Mouse (Mus musculus) layer of hippocampus, postnatal 10 days (tissue): ENCODE results near the gene Camk2b. TPM values are rescaled to one million over a fixed set of nuclear protein-coding genes. Genes with fewer than 3 reads are reported as not detected.
A peak's percentile ranks its signal among the peaks of the same experiment; 100 is the strongest.
"Not testable (repeated sequence)": the region's sequence is repeated elsewhere in the genome, so short reads cannot be mapped to it uniquely, and the experiment has no call there.

Experiments
- DNase-seq, 2 experiments: peaks; one replicate each; pipeline ENCODE4 v3.0.0; 2021; ENCODE audit warnings: low spot score in 2 of 2
- total RNA-seq, 2 experiments: library from RNA; stranded (reverse); gene quantifications; 2 replicates each; pipeline ENCODE4 v1.2.3; 2021

Gene Camk2b
- total RNA-seq, 2 experiments from 2014 or later = 808 to 852 TPM

GRCm38 (mm10) chr11:6016797-6017395 is 49.3 kb downstream of the Camk2b start:
- DNase-seq = no peak

- peak in 1 of 2 experiments; percentile 68 for DNase-seq
These were observed 49.8 kb downstream of the Camk2b start for GRCm38 (mm10) chr11:6016368-6016767.

- DNase-seq = no peak
These were observed 51.1 kb downstream of the Camk2b start for GRCm38 (mm10) chr11:6015011-6015431.

- DNase-seq = no peak
These were observed 52.8 kb downstream of the Camk2b start for GRCm38 (mm10) chr11:6013359-6013758.

- DNase-seq = no peak
These were observed 54.3 kb downstream of the Camk2b start for GRCm38 (mm10) chr11:6011879-6012278.

GRCm38 (mm10) chr11:6010751-6011482 is 55.2 kb downstream of the Camk2b start:
- DNase-seq = not testable (repeated sequence)

GRCm38 (mm10) chr11:6007779-6008128 is 58.4 kb downstream of the Camk2b start:
- not testable (repeated sequence) for DNase-seq

- not testable (repeated sequence) for DNase-seq
These were observed 59.0 kb downstream of the Camk2b start for GRCm38 (mm10) chr11:6007010-6007778.

- not testable (repeated sequence) for DNase-seq
These were observed 59.7 kb downstream of the Camk2b start for GRCm38 (mm10) chr11:6006351-6007009.

GRCm38 (mm10) chr11:6005374-6006043 is 60.7 kb downstream of the Camk2b start:
- DNase-seq = not testable (repeated sequence)

GRCm38 (mm10) chr11:6003046-6003639 is 63.0 kb downstream of the Camk2b start:
- no peak for DNase-seq

GRCm38 (mm10) chr11:6001981-6002649 is 64.0 kb downstream of the Camk2b start:
- DNase-seq = no peak

GRCm38 (mm10) chr11:6000961-6001682 is 65.0 kb downstream of the Camk2b start:
- DNase-seq = no peak

- peak; percentile 77 to 84 for DNase-seq
These were observed 66.1 kb downstream of the Camk2b start for GRCm38 (mm10) chr11:5999832-6000771.

GRCm38 (mm10) chr11:5998472-5998871 is 67.7 kb downstream of the Camk2b start:
- DNase-seq = no peak

GRCm38 (mm10) chr11:5995989-5996388 is 70.2 kb downstream of the Camk2b start:
- DNase-seq = peak; percentile 86 to 87

GRCm38 (mm10) chr11:5994880-5995279 is 71.3 kb downstream of the Camk2b start:
- no peak for DNase-seq

- no peak for DNase-seq
These were observed 72.0 kb downstream of the Camk2b start for GRCm38 (mm10) chr11:5994212-5994611.
